Mouse (Mus musculus) MEL-GATA-1-ER (cell line): ENCODE results near the gene Nrl.

Experiments used
- DNase-seq: peaks from one replicate; pipeline ENCODE4 v3.0.0-alpha.2; 2012; ENCODE audit warnings: low read depth; ENCODE audit errors: extremely low read depth

The Nrl gene

GRCm38 (mm10) chr14:55524785-55525184 lies at the start of gene Nrl:
Nrl (minus strand) TSS chr14:55524981.
- no peak for DNase-seq

DNA sequence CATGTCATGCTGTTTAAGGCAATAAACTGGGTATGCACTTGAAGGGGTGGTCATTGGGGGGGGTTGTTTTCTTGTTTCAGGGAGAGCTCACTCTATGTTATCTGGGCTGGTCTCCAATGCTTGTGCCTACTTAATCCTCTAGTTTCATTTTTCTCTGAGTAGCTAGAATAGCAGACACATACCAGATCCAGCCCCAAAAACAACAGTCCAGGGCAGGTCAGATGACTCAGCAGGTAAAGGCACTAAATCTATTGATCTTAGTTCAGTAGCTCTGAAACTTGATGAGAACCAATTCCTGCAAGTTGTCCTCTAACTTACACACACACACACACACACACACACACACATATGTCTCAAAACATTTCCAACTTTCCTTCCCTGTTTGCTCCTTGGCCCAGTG lies 47.0 kb upstream of the Nrl start:
- DNase-seq: no peak

DNA sequence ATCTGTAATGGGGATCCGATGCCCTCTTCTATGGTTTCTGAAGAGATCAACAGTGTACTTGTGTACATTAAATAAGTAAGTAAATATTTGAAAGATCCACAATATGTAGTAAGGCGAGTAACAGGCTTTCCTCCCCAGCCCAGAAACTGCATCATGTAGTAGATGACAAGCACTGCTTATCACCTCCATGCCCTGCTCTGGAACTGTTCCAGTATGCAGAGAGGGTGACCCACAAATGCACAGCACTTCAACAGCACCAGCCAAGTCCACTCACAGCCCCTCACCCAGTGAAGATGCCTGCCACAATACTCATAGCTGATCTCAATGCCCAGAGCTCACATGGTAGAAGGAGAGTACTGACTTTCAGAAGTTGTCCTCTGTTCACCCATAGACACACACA lies 45.8 kb upstream of the Nrl start:
- no peak for DNase-seq

GRCm38 (mm10) chr14:55567496-55567895 lies 42.7 kb upstream of the Nrl start:
- DNase-seq: no peak

DNA sequence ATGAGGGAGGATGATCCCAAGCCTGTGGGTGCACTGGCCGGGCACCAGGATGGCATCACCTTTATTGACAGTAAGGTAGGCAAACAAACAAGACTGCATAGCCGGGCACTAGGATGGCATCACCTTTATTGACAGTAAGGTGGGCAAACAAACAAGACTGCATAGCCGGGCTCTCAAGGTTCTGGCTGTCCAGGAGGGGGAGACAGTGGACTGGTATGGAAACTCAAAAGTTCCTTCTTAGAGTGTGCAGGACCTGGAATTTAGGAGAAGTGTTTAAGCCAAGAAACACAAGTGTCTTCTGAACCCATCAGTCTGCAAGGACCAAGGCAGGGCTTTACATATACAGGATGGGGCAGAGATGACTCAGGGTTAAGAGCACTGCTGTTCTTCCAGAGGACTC lies 41.0 kb upstream of the Nrl start:
- DNase-seq: no peak

GRCm38 (mm10) chr14:55563249-55563648 lies 38.5 kb upstream of the Nrl start:
- no peak for DNase-seq

DNA sequence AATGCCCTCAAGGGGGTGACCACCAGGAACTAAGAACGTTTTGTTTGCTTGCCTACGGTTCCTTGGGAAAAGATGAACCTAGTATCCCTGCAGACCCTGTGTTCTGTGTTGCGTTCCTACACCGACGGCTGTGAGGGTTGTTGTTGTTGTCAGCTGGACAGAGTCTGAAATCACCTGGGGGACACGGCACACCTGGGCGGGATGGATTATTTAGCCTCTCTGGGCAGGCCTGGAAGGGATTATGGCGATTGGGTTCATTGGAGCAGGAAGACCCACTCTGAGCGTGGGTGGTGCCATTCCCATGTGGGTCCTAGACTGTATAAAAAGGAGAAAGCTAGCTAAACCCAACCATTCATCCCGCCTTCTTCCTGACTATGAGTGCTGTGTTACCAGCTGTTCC lies 37.1 kb upstream of the Nrl start:
- no peak for DNase-seq

DNA sequence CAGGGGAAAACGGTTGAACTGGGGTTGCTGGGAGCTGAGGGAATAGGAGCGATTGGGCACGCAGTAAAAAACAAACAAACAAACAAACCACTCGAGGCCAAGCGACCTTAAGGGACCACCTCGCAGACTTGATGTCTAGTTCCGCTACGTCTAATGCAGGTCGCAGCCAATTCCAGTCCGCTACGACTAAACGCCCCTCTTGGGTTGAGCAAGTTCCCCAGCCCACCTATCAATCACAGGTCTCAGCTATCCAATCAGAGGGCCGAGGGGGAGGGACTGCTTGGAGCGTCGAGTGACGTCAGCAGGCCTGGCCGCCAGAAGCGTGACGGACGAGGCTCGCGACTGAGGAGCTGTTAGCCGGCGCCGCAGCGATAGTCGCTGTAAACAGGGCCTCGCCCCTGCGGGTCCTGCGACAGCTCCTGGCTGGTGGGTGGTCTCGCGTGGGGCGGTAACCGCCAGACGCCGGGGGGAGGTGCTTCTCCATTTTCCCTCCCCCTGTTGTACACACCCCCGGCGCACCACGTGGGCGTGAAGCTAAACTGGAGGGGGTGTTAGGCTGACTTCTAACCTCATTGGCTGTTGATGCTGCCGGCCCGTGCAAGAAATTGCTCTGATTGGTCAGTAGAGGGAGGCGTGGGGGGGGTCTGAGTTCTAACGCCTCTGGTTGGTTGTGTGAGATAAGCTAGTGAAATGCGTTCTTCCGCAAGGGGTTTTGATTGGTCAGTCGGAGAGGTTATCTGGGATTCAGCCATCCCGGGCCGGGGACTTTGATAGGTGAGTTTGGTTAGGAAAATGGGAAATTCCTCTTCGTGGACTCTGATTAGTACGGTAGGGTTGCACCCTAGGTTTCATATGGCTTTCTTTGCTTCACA lies 35.7 kb upstream of the Nrl start, which contains the start of gene A730061H03Rik:
Gene A730061H03Rik (minus strand): TSS at position 205 of the 872 bp plus-strand sequence.
- peak; percentile 99 for DNase-seq

- peak; percentile 83 for DNase-seq
These were observed 35.0 kb upstream of the Nrl start, which contains the start of gene Dcaf11 for GRCm38 (mm10) chr14:55559799-55560201. Dcaf11 (plus strand) TSS chr14:55560006.

DNA sequence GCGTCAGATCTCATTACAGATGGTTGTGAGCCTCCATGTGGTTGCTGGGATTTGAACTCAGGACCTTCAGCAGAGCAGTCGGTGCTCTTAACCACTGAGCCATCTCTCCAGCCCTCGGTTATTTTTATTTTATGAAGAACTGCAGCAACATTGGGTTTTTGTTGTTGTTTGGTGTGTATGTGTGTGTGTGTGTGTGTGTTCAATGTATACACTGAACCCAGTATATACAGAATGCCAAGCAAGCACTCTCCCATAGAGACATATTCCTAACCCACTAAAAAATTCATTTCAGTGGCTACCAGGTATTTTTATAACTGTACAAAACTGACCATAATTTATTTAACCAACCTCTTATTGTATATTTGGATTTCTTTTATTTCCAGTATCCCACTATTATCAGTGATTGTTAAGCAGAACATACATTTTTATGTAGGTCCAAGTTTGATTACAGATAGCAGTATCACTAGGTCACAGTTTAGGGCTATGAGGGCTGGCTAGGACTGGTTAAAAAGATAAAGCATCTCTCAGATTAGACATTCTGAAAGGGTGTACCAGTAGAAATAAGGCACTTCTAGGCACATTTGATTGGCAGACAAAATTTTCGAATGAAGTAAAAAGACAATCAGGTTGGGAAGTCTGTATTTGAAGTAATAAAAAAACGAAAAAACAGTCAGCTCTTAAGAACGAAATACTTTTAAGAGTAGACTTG lies 34.1 kb upstream of the Nrl start:
- no peak for DNase-seq

- no peak for DNase-seq
These were observed 32.8 kb upstream of the Nrl start for GRCm38 (mm10) chr14:55557587-55557986.

- DNase-seq: peak; percentile 88
These were observed 32.2 kb upstream of the Nrl start for GRCm38 (mm10) chr14:55557003-55557402.

- DNase-seq: no peak
These were observed 31.0 kb upstream of the Nrl start for GRCm38 (mm10) chr14:55555788-55556187.

DNA sequence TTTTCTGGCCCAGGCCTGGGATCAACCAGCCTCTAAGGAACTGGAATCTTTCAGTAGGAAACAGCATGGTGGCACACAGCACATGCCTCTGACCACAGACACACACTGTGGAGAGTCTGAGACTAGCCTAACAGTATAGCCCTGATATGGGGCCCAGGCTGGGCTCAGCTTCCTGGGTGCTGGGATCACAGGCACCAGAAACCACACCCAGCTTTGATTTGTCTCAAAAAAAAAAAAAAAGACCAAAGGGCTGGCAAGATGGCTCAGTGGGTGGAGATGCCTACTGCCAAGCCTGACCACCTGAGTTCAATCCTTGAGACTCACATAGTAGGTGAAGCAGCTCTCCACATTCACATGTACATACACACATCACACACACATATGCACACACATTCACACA lies 29.9 kb upstream of the Nrl start:
- no peak for DNase-seq

DNA sequence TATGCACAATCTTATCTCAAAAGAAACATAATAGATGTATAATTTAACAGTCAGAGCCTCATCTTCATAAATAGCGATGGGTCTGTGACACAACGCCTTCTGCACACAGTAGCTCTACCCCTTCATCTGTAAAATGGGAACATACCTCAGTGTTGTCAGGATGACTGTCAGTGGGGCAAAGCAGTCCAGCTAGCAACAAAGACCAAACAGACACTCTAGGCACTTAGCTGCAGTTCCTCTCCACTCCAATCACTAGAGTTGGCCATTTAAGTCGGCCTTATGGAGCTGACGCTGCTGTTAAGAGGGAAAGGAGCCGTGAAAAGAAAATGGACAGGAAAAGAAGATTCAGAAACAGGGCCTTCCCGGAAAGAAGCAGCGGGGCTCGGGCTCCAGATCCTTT lies 27.0 kb upstream of the Nrl start:
- no peak for DNase-seq

- DNase-seq: no peak
These were observed 26.6 kb upstream of the Nrl start for GRCm38 (mm10) chr14:55551347-55551746.

GRCm38 (mm10) chr14:55550191-55550590 lies 25.4 kb upstream of the Nrl start:
- no peak for DNase-seq

- DNase-seq: no peak
These were observed 19.6 kb upstream of the Nrl start for GRCm38 (mm10) chr14:55544334-55544733.

- no peak for DNase-seq
These were observed 17.5 kb upstream of the Nrl start for GRCm38 (mm10) chr14:55542268-55542667.

DNA sequence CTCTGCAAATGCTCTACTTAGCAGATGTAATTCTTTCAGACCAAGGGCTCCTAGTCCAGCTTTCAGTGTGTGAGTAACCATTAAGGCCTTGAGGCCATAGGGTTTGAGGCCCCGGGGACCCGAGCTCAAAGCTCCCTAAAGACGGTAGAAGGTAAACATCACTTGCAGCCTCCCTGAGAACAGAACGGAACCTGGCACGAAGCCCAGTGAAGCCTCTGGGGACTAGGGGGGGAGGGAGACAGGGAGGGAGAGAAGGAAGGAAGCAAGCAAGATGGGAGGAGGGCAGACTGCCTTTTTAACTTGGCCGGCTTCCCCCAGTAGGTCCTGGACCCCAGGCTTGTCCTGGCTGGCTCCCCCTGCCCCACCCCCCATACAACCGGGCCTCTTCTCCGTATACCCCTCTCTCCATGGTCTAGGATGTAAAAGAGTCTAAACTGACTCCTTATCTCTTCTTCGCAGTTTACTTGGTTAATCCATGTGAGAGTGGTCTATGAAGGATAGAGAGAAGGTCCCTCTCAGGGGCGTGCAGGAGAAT lies 16.1 kb upstream of the Nrl start:
- peak; percentile 83 for DNase-seq

- DNase-seq: peak; percentile 93
These were observed 15.4 kb upstream of the Nrl start, which contains the start of gene Pck2 for GRCm38 (mm10) chr14:55540067-55540786. Pck2 (plus strand) TSS chr14:55540266.
